Mouse (Mus musculus) midbrain, postnatal 0 days (tissue): ENCODE results near the gene Ush2a. TPM values are rescaled to one million over a fixed set of nuclear protein-coding genes. Genes with fewer than 3 reads are reported as not detected.

ENCODE experiments used
- ATAC-seq: fragments of 200-750 bp; cut with Nextera tagmentation; 2 replicates; pipeline ENCODE4 v1.8.0; 2017; ENCODE audit warnings: moderate number of reproducible peaks, mild to moderate bottlenecking, moderate TSS enrichment, moderate library complexity; ENCODE audit not compliant: low FRiP score
- DNase-seq: peaks from one replicate; pipeline ENCODE4 v3.0.0-alpha.2; 2015; ENCODE audit warnings: low spot score
- H3K27ac ChIP-seq: fragments of 300-500 bp; sonication (generic); 2 replicates; pipeline ENCODE4 v1.5.1; 2014; ENCODE audit warnings: low read depth, mild to moderate bottlenecking, low read length, mixed read lengths
- H3K27me3 ChIP-seq: fragments of 300-500 bp; sonication (generic); 2 replicates; pipeline ENCODE4 v1.6.1; 2014; ENCODE audit warnings: low read length, control low read depth, mixed read lengths; ENCODE audit not compliant: insufficient read depth
- H3K36me3 ChIP-seq: fragments of 300-500 bp; sonication (generic); 2 replicates; pipeline ENCODE4 v1.6.1; 2014; ENCODE audit warnings: low read length, control low read depth, mixed read lengths; ENCODE audit not compliant: insufficient read depth
- H3K4me1 ChIP-seq: fragments of 300-500 bp; sonication (generic); 2 replicates; pipeline ENCODE4 v1.6.1; 2014; ENCODE audit warnings: mild to moderate bottlenecking, control low read depth, antibody characterized with exemption, low read length, mixed read lengths; ENCODE audit not compliant: insufficient read depth
- H3K4me2 ChIP-seq: fragments of 300-500 bp; sonication (generic); 2 replicates; pipeline ENCODE4 v1.6.1; 2014; ENCODE audit warnings: low read depth, mild to moderate bottlenecking, low read length, mixed read lengths; ENCODE audit not compliant: poor library complexity, severe bottlenecking
- H3K4me3 ChIP-seq: fragments of 300-500 bp; sonication (generic); 2 replicates; pipeline ENCODE4 v1.5.1; 2014; ENCODE audit warnings: low read depth, mild to moderate bottlenecking, low read length, moderate library complexity
- H3K9ac ChIP-seq: fragments of 300-500 bp; sonication (generic); replicated peaks from 2 replicates; pipeline ENCODE4 v1.6.1; 2014; ENCODE audit warnings: mild to moderate bottlenecking, low read length, moderate library complexity, mixed read lengths; ENCODE audit not compliant: poor library complexity, severe bottlenecking
- H3K9me3 ChIP-seq: fragments of 300-500 bp; sonication (generic); 2 replicates; pipeline ENCODE4 v1.6.1; 2016; ENCODE audit warnings: low read length, control low read depth
- CTCF ChIP-seq: IDR thresholded peaks from 2 replicates; pipeline ENCODE4 v1.5.1; 2016; ENCODE audit warnings: antibody characterized with exemption, mild to moderate bottlenecking
- WGBS: fragments of 180-500 bp; shearing (Covaris S2); extraction: QIAGEN DNeasy Blood & Tissue Kit; methylation state at CpG from one replicate; pipeline ENCODE4 v1.1.7; 2014; 5-methylcytosine and 5-hydroxymethylcytosine counted together
- polyA plus RNA-seq: library from polyadenylated mRNA; unstranded; fragments of >200 nt; fragmentation: Nextera tagmentation; extraction: Ambion mirVana; gene quantifications from 2 replicates; pipeline ENCODE4 v1.2.1, GENCODE M21; 2015
- total RNA-seq: library from RNA; depleted of rRNA; stranded (reverse); fragments of >200 nt; gene quantifications from 2 replicates; pipeline ENCODE4 v1.2.3, GENCODE M21; 2014

The Ush2a gene
- total and polyA plus RNA-seq, 2 experiments from 2014 or later, result 0.10 to 0.38 TPM

DNA sequence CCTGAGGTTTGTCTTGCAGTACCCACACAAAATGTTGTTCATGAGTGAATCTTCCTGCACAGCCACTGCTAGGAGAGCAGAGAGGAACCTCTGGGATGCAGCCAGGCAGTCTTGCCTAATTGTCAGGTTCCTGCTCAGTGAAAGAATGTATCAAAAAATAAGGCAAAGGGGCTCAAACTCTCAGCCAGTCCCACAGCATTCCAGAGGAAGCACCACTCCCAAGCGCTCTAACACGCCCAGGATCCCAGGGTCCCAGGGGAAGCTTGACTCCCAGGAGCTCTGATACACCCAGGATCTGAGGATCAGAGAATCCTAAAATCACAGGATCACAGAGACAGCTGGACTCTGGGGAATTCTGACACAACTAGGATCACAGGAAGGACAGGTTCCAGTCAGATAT, 434.5 kb downstream of the Ush2a start:
- H3K4me3 ChIP-seq, result no peak overlapping the region
- no peak overlapping the region for H3K9ac ChIP-seq
- 0 out of 2 replicates have a peak, but pooled peaks cover 6% of the 10 kb centered on the region for H3K9me3 ChIP-seq
- no peaks in the 10 kb centered on the region for H3K36me3 ChIP-seq
- 92% methylated on average over 2 of the region's 2 CpGs for WGBS
- H3K4me2 ChIP-seq, result no peak overlapping the region
- TF ChIP-seq CTCF, result no peak
- DNase-seq (no peak), ATAC-seq (no peak)
- H3K27ac ChIP-seq, result no peak overlapping the region
- no peaks in the 10 kb centered on the region for H3K27me3 ChIP-seq
- H3K4me1 ChIP-seq, result no peaks in the 10 kb centered on the region

DNA sequence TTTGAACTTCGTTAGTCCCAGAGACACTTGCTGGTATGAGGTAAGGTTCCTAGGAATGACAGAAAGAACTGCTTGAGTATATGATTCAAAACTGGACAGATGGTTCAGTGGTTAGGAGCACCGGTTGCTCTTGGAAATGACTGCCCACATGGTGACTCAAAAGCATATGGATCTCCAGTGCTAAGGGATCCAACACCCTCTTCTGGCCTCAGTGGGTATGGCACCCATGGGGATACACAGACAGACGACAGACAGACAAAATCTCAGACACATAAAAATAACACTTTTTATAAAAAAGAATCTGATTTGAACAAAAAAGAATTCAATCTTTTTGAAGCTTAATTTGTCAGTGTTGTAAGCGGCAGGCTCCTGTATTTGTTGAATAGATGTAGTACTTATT, 446.4 kb downstream of the Ush2a start:
- no peaks in the 10 kb centered on the region for H3K9me3 ChIP-seq
- TF ChIP-seq CTCF, result peak; percentile 50
- ATAC-seq (no peak), DNase-seq (no peak)
- H3K4me2 ChIP-seq, result no peak overlapping the region
- H3K27ac ChIP-seq, result no peak overlapping the region
- WGBS, result 83% methylated on average over 4 of the region's 4 CpGs
- H3K4me3 ChIP-seq, result no peak overlapping the region
- no peak overlapping the region for H3K9ac ChIP-seq
- no peaks in the 10 kb centered on the region for H3K27me3 ChIP-seq
- no peaks in the 10 kb centered on the region for H3K4me1 ChIP-seq
- no peaks in the 10 kb centered on the region for H3K36me3 ChIP-seq

DNA sequence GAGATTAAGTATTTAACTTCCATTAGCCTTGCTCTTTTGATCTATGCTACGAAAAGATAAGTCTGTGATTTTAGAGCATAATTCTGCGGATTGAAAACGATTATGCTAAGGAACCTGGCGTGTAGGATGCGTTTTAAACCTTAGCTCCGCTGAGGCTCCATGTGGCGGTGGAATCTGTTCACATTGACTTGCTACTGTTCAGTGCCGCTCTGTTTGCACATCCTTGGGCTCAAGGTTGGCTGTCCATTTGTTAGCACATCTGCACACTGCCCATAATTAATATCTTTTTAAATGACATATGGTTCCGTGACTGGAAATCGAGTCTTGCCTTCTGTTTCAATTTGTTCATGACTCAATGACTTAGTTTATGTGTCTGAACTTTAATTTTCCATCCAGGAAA, 446.9 kb downstream of the Ush2a start:
- Histone ChIP-seq H3K9ac (no peak overlapping the region), H3K4me3 (no peak overlapping the region), H3K27ac (no peak overlapping the region), H3K4me1 (no peaks in the 10 kb centered on the region), H3K36me3 (no peaks in the 10 kb centered on the region), H3K27me3 (no peaks in the 10 kb centered on the region), H3K9me3 (no peaks in the 10 kb centered on the region), H3K4me2 (no peak overlapping the region)
- ATAC-seq (no peak), DNase-seq (no peak)
- no peak for TF ChIP-seq CTCF
- 79% methylated on average over 10 of the region's 10 CpGs for WGBS

DNA sequence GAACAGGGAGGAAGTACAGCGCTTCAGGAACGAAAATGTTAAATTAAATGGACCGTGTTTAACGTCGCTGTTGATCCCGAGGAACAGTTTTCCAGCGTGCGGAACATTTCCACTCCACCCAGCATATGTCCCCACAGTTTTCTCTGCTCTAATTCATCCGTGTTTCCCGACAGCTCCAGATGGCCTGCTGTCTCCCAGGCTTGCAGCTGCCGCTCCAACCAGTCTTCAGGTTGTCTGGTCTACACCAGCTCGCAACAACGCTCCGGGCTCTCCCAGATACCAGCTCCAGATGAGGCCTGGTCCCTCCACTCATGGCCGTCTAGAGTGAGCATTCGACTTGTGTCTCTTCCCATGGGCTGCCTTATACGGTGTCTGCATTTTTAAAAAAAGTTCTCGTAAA, 452.3 kb downstream of the Ush2a start:
- Histone ChIP-seq H3K36me3 (no peaks in the 10 kb centered on the region), H3K9ac (no peak overlapping the region), H3K27me3 (no peaks in the 10 kb centered on the region), H3K4me2 (no peak overlapping the region), H3K9me3 (no peaks in the 10 kb centered on the region), H3K4me1 (no peaks in the 10 kb centered on the region), H3K4me3 (no peak overlapping the region), H3K27ac (no peak overlapping the region)
- 91% methylated on average over 18 of the region's 18 CpGs for WGBS
- ATAC-seq (no peak), DNase-seq (peak; percentile 55)
- no peak for TF ChIP-seq CTCF

DNA sequence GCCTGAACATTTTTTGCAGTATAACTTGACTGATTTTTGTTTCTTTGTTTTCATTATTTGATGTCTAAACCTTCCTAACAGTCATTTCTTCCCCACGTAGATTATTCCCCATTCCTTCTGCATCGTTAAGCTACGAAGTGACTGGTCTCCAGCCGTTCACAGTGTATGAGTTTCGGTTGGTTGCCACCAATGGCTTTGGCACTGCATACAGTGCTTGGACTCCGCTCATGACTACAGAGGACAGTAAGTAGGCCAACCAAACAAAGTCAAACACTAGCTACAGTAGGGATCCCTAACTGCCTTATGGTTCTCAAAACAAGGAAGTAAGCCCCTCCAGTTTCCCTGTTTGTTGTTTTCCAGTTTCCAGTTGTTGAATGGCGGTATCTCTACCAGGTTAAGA, 453.1 kb downstream of the Ush2a start:
- no peak for TF ChIP-seq CTCF
- H3K4me1 ChIP-seq, result no peaks in the 10 kb centered on the region
- no peak overlapping the region for H3K4me3 ChIP-seq
- no peaks in the 10 kb centered on the region for H3K9me3 ChIP-seq
- 90% methylated on average over 7 of the region's 7 CpGs for WGBS
- DNase-seq, result no peak
- no peak overlapping the region for H3K4me2 ChIP-seq
- no peaks in the 10 kb centered on the region for H3K27me3 ChIP-seq
- no peak for ATAC-seq
- H3K27ac ChIP-seq, result no peak overlapping the region
- no peaks in the 10 kb centered on the region for H3K36me3 ChIP-seq
- no peak overlapping the region for H3K9ac ChIP-seq

DNA sequence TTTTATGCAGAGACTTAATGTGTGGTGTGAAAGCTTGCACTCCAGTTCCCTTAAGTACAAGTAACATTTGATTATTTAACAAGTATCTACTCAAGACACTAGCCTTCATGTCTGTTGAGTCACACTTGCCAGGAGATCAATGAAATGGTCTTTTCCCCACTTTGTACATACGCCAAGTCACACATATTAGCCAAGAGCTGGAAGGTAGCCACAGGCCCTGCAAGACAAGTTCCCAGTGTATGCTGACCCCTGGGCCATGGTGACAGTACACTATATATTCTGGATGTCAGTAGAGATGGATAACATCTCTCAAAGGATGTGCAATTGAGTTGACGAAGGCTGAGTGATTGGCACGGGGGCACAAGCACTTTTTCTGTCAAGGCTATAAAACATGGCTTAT, 455.1 kb downstream of the Ush2a start:
- Histone ChIP-seq H3K4me3 (no peak overlapping the region), H3K4me1 (no peaks in the 10 kb centered on the region), H3K36me3 (no peaks in the 10 kb centered on the region), H3K9me3 (no peaks in the 10 kb centered on the region), H3K9ac (no peak overlapping the region), H3K4me2 (no peak overlapping the region), H3K27ac (no peak overlapping the region), H3K27me3 (no peaks in the 10 kb centered on the region)
- no peak for DNase-seq
- WGBS, result 93% methylated on average over 3 of the region's 3 CpGs
- ATAC-seq, result no peak
- TF ChIP-seq CTCF, result no peak
